Comparison of ENCODE assay signal across 13 mouse cellular contexts in the genomic region with DNA sequence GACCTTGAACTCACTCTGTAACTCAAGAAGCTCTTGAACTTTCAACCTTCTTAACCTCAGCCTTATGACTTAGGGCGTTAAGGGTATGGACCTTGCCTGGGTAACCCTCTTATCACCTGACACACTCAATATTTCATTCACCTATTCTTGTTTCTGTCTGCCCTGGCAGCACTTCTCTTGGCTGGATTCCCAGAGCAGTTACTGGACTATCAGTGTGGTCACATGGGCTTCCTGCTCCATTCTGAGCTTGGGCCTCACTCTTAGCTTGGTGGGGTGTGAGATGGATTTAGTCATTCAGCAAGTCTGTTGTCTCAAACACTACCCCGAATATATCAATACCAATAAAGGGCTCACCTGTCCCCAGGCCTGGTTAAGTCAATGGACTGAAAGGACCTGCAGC.
A peak's percentile ranks its signal among the peaks of the same experiment; 100 is the strongest.
DNase-seq lines count a peak whose midpoint lies in the region; ATAC-seq and TF ChIP-seq lines count a peak whose summit lies in the region.
"Had no signal": no experiment of that assay in that cellular context is flagged by ENCODE, and none has a peak within 500 bp of the region (broad histone marks: within the 10 kb centered on the region; RNA-seq: fewer than 3 reads in every experiment).

No protein-coding gene starts in this region.

- WGBS in midbrain, embryonic 11.5 days = 75% methylated on average over 2 of the region's 2 CpGs
- 84% methylated on average over 2 of the region's 2 CpGs for WGBS in midbrain, embryonic 13.5 days
- 34% methylated on average over 2 of the region's 2 CpGs for WGBS in heart, embryonic 16.5 days

- no peak overlapping the region for H3K4me3 ChIP-seq in midbrain, embryonic 11.5 days (ENCODE audit: low read depth, low read length)
- no peak overlapping the region for H3K4me3 ChIP-seq in midbrain, embryonic 13.5 days (replicated peaks)
- H3K4me3 ChIP-seq in heart, embryonic 16.5 days (ENCODE audit: low read length) = no peak overlapping the region
- no peak overlapping the region for H3K4me3 ChIP-seq in layer of hippocampus, adult 2 months
- H3K4me3 ChIP-seq: erythroblast, embryonic 14.5 days; forebrain, embryonic 15.5 days; left cerebral cortex, adult 2 months; limb, embryonic 12.5 days had no signal

- H3K9me3 ChIP-seq in midbrain, embryonic 11.5 days (ENCODE audit: control insufficient read depth, low read length) = no peaks in the 10 kb centered on the region
- no peaks in the 10 kb centered on the region; the same call in 1 of the 2 replicates for H3K9me3 ChIP-seq in midbrain, embryonic 13.5 days
- H3K9me3 ChIP-seq in heart, embryonic 16.5 days (replicated peaks; ENCODE audit: control insufficient read depth, low read length) = peaks cover 3% of the 10 kb centered on the region; the same call in 1 of the 2 replicates
- H3K9me3 ChIP-seq: forebrain, embryonic 15.5 days had no signal

- no peak overlapping the region for H3K27ac ChIP-seq in midbrain, embryonic 11.5 days (ENCODE audit: low read depth, low read length)
- H3K27ac ChIP-seq in midbrain, embryonic 13.5 days = no peak overlapping the region
- peak overlapping the region; percentile 55 for H3K27ac ChIP-seq in heart, embryonic 16.5 days (ENCODE audit: low read length)
- H3K27ac ChIP-seq in layer of hippocampus, adult 2 months = no peak overlapping the region
- H3K27ac ChIP-seq: forebrain, embryonic 15.5 days; left cerebral cortex, adult 2 months; limb, embryonic 12.5 days had no signal

- no peaks in the 10 kb centered on the region for H3K36me3 ChIP-seq in midbrain, embryonic 11.5 days (ENCODE audit: control insufficient read depth, insufficient read depth, low read length)
- no peaks in the 10 kb centered on the region for H3K36me3 ChIP-seq in midbrain, embryonic 13.5 days
- H3K36me3 ChIP-seq in heart, embryonic 16.5 days (ENCODE audit: control insufficient read depth, insufficient read depth) = no peaks in the 10 kb centered on the region
- H3K36me3 ChIP-seq: forebrain, embryonic 15.5 days; limb, embryonic 12.5 days had no signal

- H3K27me3 ChIP-seq in midbrain, embryonic 11.5 days (ENCODE audit: control insufficient read depth, insufficient read depth, low read length) = no peaks in the 10 kb centered on the region
- no peaks in the 10 kb centered on the region for H3K27me3 ChIP-seq in midbrain, embryonic 13.5 days
- H3K27me3 ChIP-seq in heart, embryonic 16.5 days (ENCODE audit: control insufficient read depth, insufficient read depth, low read length) = no peaks in the 10 kb centered on the region; the same call in 1 of the 2 replicates
- H3K27me3 ChIP-seq: forebrain, embryonic 15.5 days; limb, embryonic 12.5 days had no signal

- no peak overlapping the region for H3K9ac ChIP-seq in midbrain, embryonic 11.5 days (ENCODE audit: low read length)
- H3K9ac ChIP-seq in midbrain, embryonic 13.5 days (replicated peaks) = no peak overlapping the region
- H3K9ac ChIP-seq in heart, embryonic 16.5 days (ENCODE audit: low read length) = no peak overlapping the region
- H3K9ac ChIP-seq: forebrain, embryonic 15.5 days; limb, embryonic 12.5 days had no signal

- TF ChIP-seq CTCF in layer of hippocampus, adult 2 months (conservative IDR thresholded peaks at IDR 0.05) = no peak

- no peak for ATAC-seq in midbrain, embryonic 11.5 days (ENCODE audit: low FRiP score)
- ATAC-seq in midbrain, embryonic 13.5 days = no peak
- 0 out of 2 replicates have a peak, but pooled peaks have one; percentile 15 for ATAC-seq in common myeloid progenitor, adult 5-6 weeks (replicated peaks; ENCODE audit: low read depth, poor library complexity, severe bottlenecking)
- peak; percentile 76 for ATAC-seq in heart, embryonic 16.5 days (replicated peaks; ENCODE audit: extremely low read depth, insufficient read depth, low FRiP score)
- ATAC-seq: forebrain, embryonic 15.5 days had no signal

- intact Hi-C loops in left cerebral cortex, postnatal 36 days (cut with DNase I) = no loop called here

- H3K4me1 ChIP-seq in midbrain, embryonic 11.5 days (ENCODE audit: control insufficient read depth, insufficient read depth, low read length) = no peaks in the 10 kb centered on the region
- H3K4me1 ChIP-seq in midbrain, embryonic 13.5 days (replicated peaks) = no peaks in the 10 kb centered on the region
- H3K4me1 ChIP-seq in heart, embryonic 16.5 days (ENCODE audit: control insufficient read depth, insufficient read depth, low read length) = peaks cover 19% of the 10 kb centered on the region

- no peak overlapping the region for H3K4me2 ChIP-seq in midbrain, embryonic 11.5 days
- H3K4me2 ChIP-seq in midbrain, embryonic 13.5 days (replicated peaks) = no peak overlapping the region
- H3K4me2 ChIP-seq in heart, embryonic 16.5 days (ENCODE audit: low read depth, low read length) = no peak overlapping the region
- H3K4me2 ChIP-seq: forebrain, embryonic 15.5 days; limb, embryonic 12.5 days had no signal

- DNase-seq in midbrain, embryonic 11.5 days (ENCODE audit: low spot score, missing footprints) = peak; percentile 33
- no peak for DNase-seq in left cerebral cortex, postnatal 36 days (ENCODE audit: low spot score in 2 of 2)
- DNase-seq in layer of hippocampus, adult 2 months (ENCODE audit: low spot score in 2 of 2) = no peak
- no peak for DNase-seq in kidney, postnatal 25 days
- DNase-seq: midbrain, embryonic 14.5 days; right cerebral cortex, postnatal 14 days had no signal

Comparison
In these comparisons a context has a peak if more than half of its experiments do, and no peak if none do; other contexts are left out.
1. ATAC-seq: peak in common myeloid progenitor, adult 5-6 weeks (single experiment) and heart, embryonic 16.5 days (single experiment); none in midbrain, embryonic 11.5 days (single experiment) and midbrain, embryonic 13.5 days (single experiment).